Mouse (Mus musculus) embryonic fibroblast, embryonic 13.5 days (primary cell): ENCODE measurements around the gene Dnajc12.

Source experiments
- CTCF ChIP-seq: IDR thresholded peaks from 2 replicates; pipeline ENCODE4 v1.5.1; 2011; ENCODE audit warnings: mild to moderate bottlenecking, control low read depth, low read length, moderate library complexity, borderline replicate concordance; ENCODE audit not compliant: insufficient read depth
- POLR2A ChIP-seq: IDR thresholded peaks from 2 replicates; pipeline ENCODE4 v1.6.1; 2011; ENCODE audit warnings: low read depth, mild to moderate bottlenecking, control low read depth, low read length, moderate library complexity

DNA sequence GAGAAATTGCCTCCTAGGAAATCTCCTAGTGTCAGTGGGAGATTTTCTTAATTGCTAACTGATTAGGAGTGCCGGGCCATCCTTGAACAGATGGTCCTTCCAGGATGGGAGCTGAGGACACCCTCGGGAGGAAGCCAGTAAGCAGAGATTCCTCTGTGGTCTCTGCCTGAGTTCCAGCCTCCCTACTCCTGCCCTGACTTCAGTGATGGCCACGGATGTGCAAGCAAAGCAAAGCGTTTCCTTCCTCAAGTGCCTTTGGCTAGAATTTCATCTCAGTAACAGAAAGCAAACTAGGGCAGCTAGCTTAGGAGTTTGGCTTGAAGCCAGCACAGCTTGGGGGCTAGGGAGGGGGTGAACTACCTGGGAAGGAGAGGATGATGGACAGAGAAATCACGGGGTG, 34.8 kb downstream of the Dnajc12 start:
- TF ChIP-seq CTCF: no peak
- no peak for TF ChIP-seq POLR2A
